Mouse (Mus musculus): ENCODE results near the gene Eml4.

DNA sequence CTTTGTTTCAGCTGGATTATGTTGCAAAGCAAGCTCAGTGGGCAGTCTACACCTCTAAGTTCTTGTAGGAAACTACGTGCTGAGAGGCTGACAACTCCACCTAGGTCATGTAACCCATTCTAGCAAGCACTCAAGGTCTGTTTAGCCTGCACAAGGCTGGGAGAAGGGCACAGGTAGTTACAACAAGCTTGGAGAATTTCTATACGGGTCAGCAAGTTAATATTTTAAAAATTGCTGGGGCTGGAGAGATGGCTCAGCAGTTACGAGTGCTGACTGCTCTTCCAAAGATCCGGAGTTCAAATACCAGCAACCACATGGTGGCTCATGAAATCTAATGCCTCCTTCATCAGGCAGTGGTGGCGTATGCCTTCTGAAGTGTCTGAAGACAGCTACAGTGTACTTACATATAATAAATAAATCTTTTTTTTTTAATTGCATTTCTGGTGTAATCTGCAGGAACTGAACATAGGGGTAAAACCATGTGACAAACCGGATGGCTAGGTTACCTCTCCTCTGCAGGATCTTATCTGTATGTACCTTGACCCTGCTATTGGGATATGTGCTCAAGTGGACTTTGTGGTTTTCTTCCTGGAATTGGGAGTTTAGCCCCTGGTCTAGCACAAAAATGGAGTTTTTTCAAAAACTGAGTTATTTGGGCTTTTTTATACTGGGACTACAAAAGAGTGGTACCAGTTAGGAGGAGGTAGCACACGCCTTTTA, 132.2 kb downstream of the Eml4 start:
- TF ChIP-seq GATA1 (IDR thresholded peaks at IDR 0.05; ENCODE audit: low read length) (no peak), TAL1 (IDR thresholded peaks at IDR 0.05; ENCODE audit: low read length) (no peak)

Data from erythroblast, embryonic 14.5 days (primary cell).